Mouse (Mus musculus): ENCODE measurements around the gene Agfg1. TPM values are rescaled to one million over a fixed set of nuclear protein-coding genes. Genes with fewer than 3 reads are reported as not detected.

Gene Agfg1
- polyA plus RNA-seq, 1 experiment from 2014 or later = 39.5 TPM

DNA sequence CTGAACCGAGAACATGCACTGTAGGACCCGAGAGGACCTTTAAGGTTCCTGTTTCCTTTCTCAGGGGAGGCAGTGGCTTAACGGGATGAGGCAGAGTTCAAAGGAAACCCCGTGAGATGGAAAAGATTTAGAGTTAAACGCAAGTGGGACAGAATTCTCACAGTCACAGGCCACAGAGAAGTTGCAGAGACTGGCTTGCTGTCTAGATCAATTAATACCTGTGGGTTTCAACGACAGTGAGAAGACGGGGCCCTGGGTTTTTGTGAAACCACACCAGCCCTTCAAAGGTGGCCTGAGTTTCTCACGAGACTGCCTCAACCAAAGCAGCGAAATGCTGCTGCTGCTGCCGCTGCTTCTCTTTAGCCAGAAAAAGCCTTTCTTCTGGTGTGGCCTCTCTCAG is 19.9 kb upstream of the Agfg1 start:
- Histone ChIP-seq H3K27me3 (ENCODE audit: control insufficient read depth, insufficient read depth, low read length) (no peaks in the 10 kb centered on the region), H3K36me3 (ENCODE audit: control insufficient read depth, insufficient read depth, low read length) (no peaks in the 10 kb centered on the region), H3K4me3 (ENCODE audit: low read depth, low read length) (no peak overlapping the region), H3K4me2 (ENCODE audit: low read depth, low read length) (no peak overlapping the region), H3K27ac (ENCODE audit: low read depth, low read length) (no peak overlapping the region), H3K9me3 (ENCODE audit: control insufficient read depth, low read length) (no peaks in the 10 kb centered on the region), H3K4me1 (ENCODE audit: control insufficient read depth, insufficient read depth, low read length) (no peaks in the 10 kb centered on the region), H3K9ac (replicated peaks; ENCODE audit: low read depth, low read length) (no peak overlapping the region)
- WGBS = 70% methylated on average over 10 of the region's 10 CpGs
- no peak for ATAC-seq (ENCODE audit: low read depth)

DNA sequence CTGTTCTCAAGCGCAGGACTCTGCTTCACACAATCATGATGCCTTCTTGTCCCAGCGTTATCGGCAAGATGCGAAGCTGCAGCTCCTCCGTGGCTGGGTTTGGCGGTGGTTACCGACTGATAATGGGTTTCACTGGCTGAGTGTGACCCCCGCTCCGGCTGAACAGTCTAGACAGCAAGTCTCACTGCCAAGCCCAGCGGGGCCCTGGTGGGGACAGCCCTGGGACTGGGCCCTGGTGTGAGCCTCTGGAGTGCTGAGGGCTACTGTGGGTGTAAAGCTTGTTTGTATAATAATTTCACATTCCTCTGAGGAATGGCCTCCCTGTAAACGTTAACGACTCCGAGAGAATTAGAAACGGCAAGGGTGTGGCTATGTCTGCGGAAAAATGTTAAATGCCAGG is 19.1 kb upstream of the Agfg1 start:
- Histone ChIP-seq H3K9ac (replicated peaks; ENCODE audit: low read depth, low read length) (no peak overlapping the region), H3K9me3 (ENCODE audit: control insufficient read depth, low read length) (no peaks in the 10 kb centered on the region), H3K27me3 (ENCODE audit: control insufficient read depth, insufficient read depth, low read length) (no peaks in the 10 kb centered on the region), H3K4me1 (ENCODE audit: control insufficient read depth, insufficient read depth, low read length) (no peaks in the 10 kb centered on the region), H3K36me3 (ENCODE audit: control insufficient read depth, insufficient read depth, low read length) (no peaks in the 10 kb centered on the region), H3K27ac (ENCODE audit: low read depth, low read length) (no peak overlapping the region), H3K4me2 (ENCODE audit: low read depth, low read length) (no peak overlapping the region), H3K4me3 (ENCODE audit: low read depth, low read length) (no peak overlapping the region)
- WGBS = 62% methylated on average over 15 of the region's 15 CpGs
- ATAC-seq (ENCODE audit: low read depth) = no peak

DNA sequence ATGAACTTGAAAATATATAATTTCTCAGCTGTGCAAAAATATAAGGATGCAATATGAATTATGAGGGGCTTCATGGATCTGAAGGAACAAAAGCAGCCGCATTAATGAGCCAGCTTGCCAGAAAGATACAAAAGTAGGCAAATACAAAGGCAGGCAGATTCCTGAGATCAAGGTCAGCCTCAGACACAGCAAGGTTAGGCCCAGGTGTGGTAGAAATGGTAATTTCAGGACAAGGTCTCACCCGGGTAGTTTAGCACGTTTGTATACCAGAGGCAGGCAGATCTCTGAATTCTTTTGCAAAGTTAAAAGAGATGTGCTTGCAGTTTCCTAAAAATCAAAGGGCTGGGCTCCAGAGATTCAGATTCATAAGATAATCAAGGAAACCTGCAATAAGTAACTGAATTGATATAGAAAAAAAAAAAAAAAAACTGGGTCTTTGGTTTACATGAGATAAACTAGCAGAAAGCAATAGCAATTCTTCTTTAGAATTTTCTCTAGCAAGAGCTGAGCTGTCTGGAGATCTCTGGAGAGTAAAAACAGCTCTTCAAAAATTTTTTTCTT is 18.6 kb upstream of the Agfg1 start:
- 89% methylated on average over 3 of the region's 3 CpGs for WGBS

DNA sequence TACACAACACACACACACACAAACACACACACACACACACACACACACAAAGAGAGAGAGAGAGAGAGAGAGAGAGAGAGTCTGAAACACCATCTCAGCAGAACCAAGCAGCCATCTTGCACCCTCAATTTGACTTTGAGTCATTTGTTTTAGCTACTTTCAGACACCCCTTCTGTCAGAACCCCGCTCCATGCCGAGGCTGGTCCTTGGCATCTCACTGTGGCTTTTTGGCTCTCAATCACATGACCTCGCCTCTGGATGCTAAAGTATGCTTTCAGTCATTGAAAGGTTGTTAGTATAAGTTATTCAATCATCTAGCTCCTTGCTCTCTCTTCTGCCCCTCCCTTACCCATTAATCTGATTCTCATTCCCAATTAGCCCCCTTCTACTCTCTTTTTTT is 17.4 kb upstream of the Agfg1 start:
- no peak overlapping the region for H3K9ac ChIP-seq (replicated peaks; ENCODE audit: low read depth, low read length)
- no peak for ATAC-seq (ENCODE audit: low read depth)
- H3K4me3 ChIP-seq (ENCODE audit: low read depth, low read length) = no peak overlapping the region
- no peaks in the 10 kb centered on the region for H3K27me3 ChIP-seq (ENCODE audit: control insufficient read depth, insufficient read depth, low read length)
- no peak overlapping the region for H3K27ac ChIP-seq (ENCODE audit: low read depth, low read length)
- no peaks in the 10 kb centered on the region for H3K36me3 ChIP-seq (ENCODE audit: control insufficient read depth, insufficient read depth, low read length)
- no peak overlapping the region for H3K4me2 ChIP-seq (ENCODE audit: low read depth, low read length)
- no peaks in the 10 kb centered on the region for H3K4me1 ChIP-seq (ENCODE audit: control insufficient read depth, insufficient read depth, low read length)
- no peaks in the 10 kb centered on the region for H3K9me3 ChIP-seq (ENCODE audit: control insufficient read depth, low read length)
- WGBS = 89% methylated on average over 3 of the region's 3 CpGs

More for the DNA sequence above, 18.6 kb upstream of the Agfg1 start:
- Histone ChIP-seq H3K4me1 (ENCODE audit: control insufficient read depth, insufficient read depth, low read length) (no peaks in the 10 kb centered on the region), H3K27ac (ENCODE audit: low read depth, low read length) (no peak overlapping the region), H3K27me3 (ENCODE audit: control insufficient read depth, insufficient read depth, low read length) (no peaks in the 10 kb centered on the region), H3K9me3 (ENCODE audit: control insufficient read depth, low read length) (no peaks in the 10 kb centered on the region), H3K4me3 (ENCODE audit: low read depth, low read length) (no peak overlapping the region), H3K4me2 (ENCODE audit: low read depth, low read length) (no peak overlapping the region), H3K9ac (replicated peaks; ENCODE audit: low read depth, low read length) (no peak overlapping the region), H3K36me3 (ENCODE audit: control insufficient read depth, insufficient read depth, low read length) (no peaks in the 10 kb centered on the region)
- no peak for ATAC-seq (ENCODE audit: low read depth)

DNA sequence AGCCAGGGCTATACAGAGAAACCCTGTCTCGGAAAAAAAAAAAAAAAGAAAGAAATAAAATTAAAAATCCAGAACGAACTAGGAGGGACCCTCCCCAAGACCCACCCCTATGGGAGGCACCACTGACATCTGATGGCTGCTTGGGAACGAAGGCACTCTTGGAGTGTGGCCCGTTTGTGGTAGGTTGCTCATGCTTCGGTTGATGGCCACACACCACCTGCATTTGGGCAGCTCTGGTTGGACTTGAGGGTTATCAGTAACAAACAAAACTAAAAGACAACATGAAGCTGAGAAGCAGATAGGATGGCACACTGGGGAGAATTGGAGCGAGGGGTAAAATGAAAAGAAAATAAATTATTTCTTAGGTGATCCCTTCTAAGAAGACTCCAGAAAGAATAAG is 15.1 kb upstream of the Agfg1 start:
- ATAC-seq (ENCODE audit: low read depth) = no peak
- WGBS = 81% methylated on average over 6 of the region's 6 CpGs
- H3K27ac ChIP-seq (ENCODE audit: low read depth, low read length) = no peak overlapping the region

DNA sequence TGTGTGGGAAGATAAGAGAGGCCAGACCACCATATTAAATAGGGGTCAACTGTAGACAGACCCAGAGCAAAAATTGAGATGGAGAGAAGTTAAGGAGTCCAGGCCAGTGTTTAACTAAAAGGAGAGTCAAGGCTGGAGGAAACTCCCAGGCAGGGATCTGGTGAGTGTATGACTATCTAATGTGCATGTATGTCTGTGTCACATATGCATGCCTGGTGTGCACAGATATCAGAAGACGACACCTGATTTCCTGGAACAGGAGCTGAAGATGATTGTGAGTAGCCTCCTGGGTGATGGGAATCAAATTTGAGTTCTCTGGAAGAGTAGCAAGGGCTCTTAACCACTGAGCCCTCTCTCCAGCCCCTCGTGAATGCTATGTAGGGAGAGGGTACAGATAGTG is 14.0 kb upstream of the Agfg1 start:
- no peaks in the 10 kb centered on the region for H3K9me3 ChIP-seq (ENCODE audit: control insufficient read depth, low read length)
- ATAC-seq (ENCODE audit: low read depth) = no peak
- WGBS = 94% methylated on average over 2 of the region's 2 CpGs
- no peaks in the 10 kb centered on the region for H3K36me3 ChIP-seq (ENCODE audit: control insufficient read depth, insufficient read depth, low read length)
- no peak overlapping the region for H3K4me2 ChIP-seq (ENCODE audit: low read depth, low read length)
- H3K4me1 ChIP-seq (ENCODE audit: control insufficient read depth, insufficient read depth, low read length) = no peaks in the 10 kb centered on the region
- no peak overlapping the region for H3K27ac ChIP-seq (ENCODE audit: low read depth, low read length)
- H3K27me3 ChIP-seq (ENCODE audit: control insufficient read depth, insufficient read depth, low read length) = no peaks in the 10 kb centered on the region
- no peak overlapping the region for H3K9ac ChIP-seq (replicated peaks; ENCODE audit: low read depth, low read length)
- H3K4me3 ChIP-seq (ENCODE audit: low read depth, low read length) = no peak overlapping the region

More for the DNA sequence above, 15.1 kb upstream of the Agfg1 start:
- Histone ChIP-seq H3K36me3 (ENCODE audit: control insufficient read depth, insufficient read depth, low read length) (no peaks in the 10 kb centered on the region), H3K4me2 (ENCODE audit: low read depth, low read length) (no peak overlapping the region), H3K9ac (replicated peaks; ENCODE audit: low read depth, low read length) (no peak overlapping the region), H3K4me1 (ENCODE audit: control insufficient read depth, insufficient read depth, low read length) (no peaks in the 10 kb centered on the region), H3K9me3 (ENCODE audit: control insufficient read depth, low read length) (no peaks in the 10 kb centered on the region), H3K4me3 (ENCODE audit: low read depth, low read length) (no peak overlapping the region), H3K27me3 (ENCODE audit: control insufficient read depth, insufficient read depth, low read length) (no peaks in the 10 kb centered on the region)

DNA sequence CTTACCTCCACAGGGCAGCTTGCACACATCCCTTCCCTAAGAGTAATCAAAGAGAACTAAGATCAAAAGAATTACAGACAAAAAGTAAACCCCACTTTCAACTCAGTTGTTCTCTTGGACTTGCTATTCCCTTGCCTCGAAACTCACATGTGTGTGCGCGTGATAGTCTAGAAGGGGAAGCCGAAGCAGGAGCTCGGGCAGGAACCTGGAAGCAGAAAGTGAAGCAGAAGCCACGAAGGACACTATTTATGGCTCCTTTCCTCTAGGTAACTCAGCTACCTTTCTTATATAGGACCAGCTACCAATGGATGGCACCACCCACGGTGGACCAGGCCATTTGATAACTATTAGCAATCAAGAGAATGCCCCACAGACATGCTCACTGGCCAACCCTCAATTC is 13.5 kb upstream of the Agfg1 start:
- no peak overlapping the region for H3K4me2 ChIP-seq (ENCODE audit: low read depth, low read length)
- no peaks in the 10 kb centered on the region for H3K27me3 ChIP-seq (ENCODE audit: control insufficient read depth, insufficient read depth, low read length)
- H3K27ac ChIP-seq (ENCODE audit: low read depth, low read length) = no peak overlapping the region
- ATAC-seq (ENCODE audit: low read depth) = no peak
- no peaks in the 10 kb centered on the region for H3K36me3 ChIP-seq (ENCODE audit: control insufficient read depth, insufficient read depth, low read length)
- H3K9me3 ChIP-seq (ENCODE audit: control insufficient read depth, low read length) = no peaks in the 10 kb centered on the region
- WGBS = 92% methylated on average over 7 of the region's 7 CpGs
- no peak overlapping the region for H3K9ac ChIP-seq (replicated peaks; ENCODE audit: low read depth, low read length)
- H3K4me1 ChIP-seq (ENCODE audit: control insufficient read depth, insufficient read depth, low read length) = no peaks in the 10 kb centered on the region
- no peak overlapping the region for H3K4me3 ChIP-seq (ENCODE audit: low read depth, low read length)

DNA sequence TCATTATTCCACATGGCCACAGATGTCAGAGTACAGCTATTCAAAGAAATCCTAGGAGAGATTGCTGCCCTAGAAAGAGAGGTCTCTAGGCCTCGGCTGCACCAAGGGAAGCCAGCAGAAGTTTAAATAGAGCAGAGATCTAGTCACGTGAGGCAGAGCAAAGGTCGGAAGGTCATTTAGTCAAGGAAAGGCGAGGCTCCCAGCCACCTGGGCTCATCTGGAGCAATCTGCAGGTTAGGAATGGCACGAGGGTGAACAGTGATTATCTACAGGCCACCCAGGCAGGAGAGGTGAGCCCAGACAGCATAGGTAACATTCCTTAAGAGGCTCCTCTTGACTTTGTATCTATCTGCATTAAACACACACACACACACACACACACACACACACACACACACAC is 12.4 kb upstream of the Agfg1 start:
- Histone ChIP-seq H3K27ac (ENCODE audit: low read depth, low read length) (no peak overlapping the region), H3K9me3 (ENCODE audit: control insufficient read depth, low read length) (no peaks in the 10 kb centered on the region), H3K4me1 (ENCODE audit: control insufficient read depth, insufficient read depth, low read length) (no peaks in the 10 kb centered on the region), H3K4me3 (ENCODE audit: low read depth, low read length) (no peak overlapping the region), H3K27me3 (ENCODE audit: control insufficient read depth, insufficient read depth, low read length) (no peaks in the 10 kb centered on the region), H3K4me2 (ENCODE audit: low read depth, low read length) (no peak overlapping the region), H3K9ac (replicated peaks; ENCODE audit: low read depth, low read length) (no peak overlapping the region), H3K36me3 (ENCODE audit: control insufficient read depth, insufficient read depth, low read length) (no peaks in the 10 kb centered on the region)
- no peak for ATAC-seq (ENCODE audit: low read depth)
- WGBS = 53% methylated on average over 5 of the region's 5 CpGs

DNA sequence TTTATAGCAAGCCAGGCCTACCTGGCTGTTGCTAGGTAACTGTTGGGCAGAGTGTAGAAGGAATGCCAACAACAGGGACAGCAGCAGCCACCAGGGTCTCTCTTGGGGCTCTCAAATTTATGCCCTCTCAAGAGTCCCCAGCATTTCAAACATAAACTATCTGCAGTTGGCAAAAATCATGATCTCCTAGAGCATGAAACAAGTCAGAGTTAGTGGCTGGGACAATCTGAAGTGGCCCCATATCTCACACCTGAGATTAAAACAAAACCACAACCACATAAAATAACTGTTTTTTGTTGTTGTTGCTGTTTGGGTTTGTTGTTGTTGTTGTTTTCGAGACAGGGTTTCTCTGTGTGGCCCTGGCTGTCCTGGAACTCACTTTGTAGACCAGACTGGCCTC is 8.5 kb upstream of the Agfg1 start:
- Histone ChIP-seq H3K4me1 (ENCODE audit: control insufficient read depth, insufficient read depth, low read length) (no peaks in the 10 kb centered on the region), H3K36me3 (ENCODE audit: control insufficient read depth, insufficient read depth, low read length) (no peaks in the 10 kb centered on the region), H3K4me3 (ENCODE audit: low read depth, low read length) (no peak overlapping the region), H3K4me2 (ENCODE audit: low read depth, low read length) (no peak overlapping the region), H3K9me3 (ENCODE audit: control insufficient read depth, low read length) (no peaks in the 10 kb centered on the region), H3K9ac (replicated peaks; ENCODE audit: low read depth, low read length) (no peak overlapping the region), H3K27me3 (ENCODE audit: control insufficient read depth, insufficient read depth, low read length) (no peaks in the 10 kb centered on the region), H3K27ac (ENCODE audit: low read depth, low read length) (no peak overlapping the region)
- no peak for ATAC-seq (ENCODE audit: low read depth)
- 100% methylated on average over 1 of the region's 1 CpGs for WGBS
